25 mouse cellular contexts compared by ENCODE assay signal in genomic region chr11:103661863-103662262, GRCm38 (mm10). TPM values are rescaled to one million over a fixed set of nuclear protein-coding genes. Genes with fewer than 3 reads are reported as not detected.
A peak's percentile ranks its signal among the peaks of the same experiment; 100 is the strongest.
DNase-seq lines count a peak whose midpoint lies in the region; ATAC-seq and TF ChIP-seq lines count a peak whose summit lies in the region.
"Had no signal": no experiment of that assay in that cellular context is flagged by ENCODE, and none has a peak within 500 bp of the region (broad histone marks: within the 10 kb centered on the region; RNA-seq: fewer than 3 reads in every experiment).

No protein-coding gene starts in this region.

- no peak overlapping the region for H3K4me2 ChIP-seq in hindbrain, postnatal 0 days (ENCODE audit: low read depth, low read length)
- H3K4me2 ChIP-seq in hindbrain, embryonic 12.5 days (replicated peaks): no peak overlapping the region
- H3K4me2 ChIP-seq in heart, embryonic 11.5 days: no peak overlapping the region
- H3K4me2 ChIP-seq: embryonic facial prominence, embryonic 13.5 days; liver, embryonic 13.5 days; neural tube, embryonic 15.5 days had no signal

- no peak for TF ChIP-seq POLR2A in olfactory bulb, adult 2 months (IDR thresholded peaks at IDR 0.05; ENCODE audit: insufficient read depth, low read depth, low read length)
- TF ChIP-seq POLR2A in kidney, adult 2 months (IDR thresholded peaks at IDR 0.05; ENCODE audit: low read depth, low read length): no peak

- H3K36me3 ChIP-seq in hindbrain, postnatal 0 days (ENCODE audit: insufficient read depth, low read length): no peaks in the 10 kb centered on the region
- no peaks in the 10 kb centered on the region for H3K36me3 ChIP-seq in hindbrain, embryonic 12.5 days
- no peaks in the 10 kb centered on the region for H3K36me3 ChIP-seq in heart, embryonic 11.5 days (ENCODE audit: control insufficient read depth, insufficient read depth, low read length)
- no peaks in the 10 kb centered on the region for H3K36me3 ChIP-seq in kidney, adult 2 months (ENCODE audit: control insufficient read depth, insufficient read depth, low read length)
- H3K36me3 ChIP-seq: embryonic facial prominence, embryonic 13.5 days; forebrain, embryonic 10.5 days; G1E; liver, embryonic 13.5 days; neural tube, embryonic 15.5 days had no signal

- no peak for TF ChIP-seq CTCF in hindbrain, postnatal 0 days (IDR thresholded peaks at IDR 0.05; ENCODE audit: low read depth)
- no peak for TF ChIP-seq CTCF in olfactory bulb, adult 2 months (IDR thresholded peaks at IDR 0.05; ENCODE audit: insufficient read depth, low read depth, low read length)
- TF ChIP-seq CTCF in kidney, adult 2 months (conservative IDR thresholded peaks at IDR 0.05; ENCODE audit: insufficient read depth, insufficient read length, low read depth, low read length): no peak

- DNase-seq in hindbrain, postnatal 0 days (ENCODE audit: low spot score): peak; percentile 54
- DNase-seq in brain, adult 2 months (ENCODE audit: low read depth, low spot score): peak; percentile 90
- peak; percentile 53 for DNase-seq in left cerebral cortex, adult 11 months (ENCODE audit: low spot score)
- no peak for DNase-seq in adrenal gland, adult 18-20 months (ENCODE audit: low spot score in 2 of 2)
- DNase-seq in kidney, adult 2 months: no peak
- DNase-seq: adrenal gland, postnatal 25 days; heart, adult 11 months; kidney, adult 18-20 months; kidney, postnatal 25 days; liver, embryonic 13.5 days; thymus, adult 18-20 months had no signal

- no peaks in the 10 kb centered on the region for H3K27me3 ChIP-seq in hindbrain, postnatal 0 days (ENCODE audit: insufficient read depth, low read length)
- H3K27me3 ChIP-seq in hindbrain, embryonic 12.5 days: peaks cover 10% of the 10 kb centered on the region; the same call in 1 of the 2 replicates
- peaks cover 11% of the 10 kb centered on the region for H3K27me3 ChIP-seq in heart, embryonic 11.5 days (ENCODE audit: control insufficient read depth, insufficient read depth, low read length)
- H3K27me3 ChIP-seq in kidney, adult 2 months (replicated peaks; ENCODE audit: control insufficient read depth, insufficient read depth, low read length): no peaks in the 10 kb centered on the region
- H3K27me3 ChIP-seq: liver, embryonic 13.5 days had no signal

- no peak overlapping the region for H3K4me3 ChIP-seq in hindbrain, postnatal 0 days (ENCODE audit: low read length)
- H3K4me3 ChIP-seq in hindbrain, embryonic 12.5 days: no peak overlapping the region
- no peak overlapping the region for H3K4me3 ChIP-seq in olfactory bulb, adult 2 months (ENCODE audit: insufficient read depth, low read depth, low read length)
- no peak overlapping the region for H3K4me3 ChIP-seq in heart, embryonic 11.5 days (ENCODE audit: low read depth, low read length)
- no peak overlapping the region for H3K4me3 ChIP-seq in kidney, adult 2 months (ENCODE audit: insufficient read depth, low read depth, low read length)
- H3K4me3 ChIP-seq: embryonic facial prominence, embryonic 13.5 days; forebrain, embryonic 10.5 days; liver, embryonic 13.5 days; neural tube, embryonic 15.5 days had no signal

- WGBS in hindbrain, postnatal 0 days: 43% methylated on average over 4 of the region's 4 CpGs
- 50% methylated on average over 4 of the region's 4 CpGs for WGBS in hindbrain, embryonic 12.5 days
- 33% methylated on average over 4 of the region's 4 CpGs for WGBS in olfactory bulb, adult 2 months
- WGBS in heart, embryonic 11.5 days (ENCODE audit: insufficient replicate concordance): 58% methylated on average over 4 of the region's 4 CpGs
- 55% methylated on average over 4 of the region's 4 CpGs for WGBS in kidney, adult 2 months

- no peaks in the 10 kb centered on the region for H3K9me3 ChIP-seq in hindbrain, postnatal 0 days (ENCODE audit: low read length)
- H3K9me3 ChIP-seq in hindbrain, embryonic 12.5 days (replicated peaks): no peaks in the 10 kb centered on the region
- no peaks in the 10 kb centered on the region for H3K9me3 ChIP-seq in heart, embryonic 11.5 days (replicated peaks; ENCODE audit: control insufficient read depth, low read length)
- H3K9me3 ChIP-seq: embryonic facial prominence, embryonic 13.5 days; forebrain, embryonic 10.5 days; G1E; liver, embryonic 13.5 days; neural tube, embryonic 15.5 days had no signal

- H3K4me1 ChIP-seq in hindbrain, postnatal 0 days (ENCODE audit: insufficient read depth, low read length): peaks cover 13% of the 10 kb centered on the region
- peaks cover 13% of the 10 kb centered on the region for H3K4me1 ChIP-seq in hindbrain, embryonic 12.5 days
- peaks cover 48% of the 10 kb centered on the region for H3K4me1 ChIP-seq in olfactory bulb, adult 2 months (ENCODE audit: control insufficient read depth, insufficient read depth, low read length)
- 0 out of 2 replicates have a peak, but pooled peaks cover 2% of the 10 kb centered on the region for H3K4me1 ChIP-seq in heart, embryonic 11.5 days (ENCODE audit: control insufficient read depth, insufficient read depth, low read length)
- H3K4me1 ChIP-seq in kidney, adult 2 months (ENCODE audit: control insufficient read depth, insufficient read depth, low read length): no peaks in the 10 kb centered on the region
- H3K4me1 ChIP-seq: liver, embryonic 13.5 days had no signal

- no peak for ATAC-seq in hindbrain, postnatal 0 days
- no peak for ATAC-seq in hindbrain, embryonic 12.5 days (ENCODE audit: low FRiP score)
- no peak for ATAC-seq in heart, embryonic 11.5 days (replicated peaks; ENCODE audit: insufficient number of reproducible peaks, low FRiP score, low TSS enrichment)
- ATAC-seq: hindbrain, embryonic 16.5 days had no signal

- no peak overlapping the region for H3K27ac ChIP-seq in hindbrain, postnatal 0 days
- no peak overlapping the region for H3K27ac ChIP-seq in hindbrain, embryonic 12.5 days
- H3K27ac ChIP-seq in olfactory bulb, adult 2 months (ENCODE audit: insufficient read depth, low read depth, low read length): peak overlapping the region; percentile 90
- H3K27ac ChIP-seq in heart, embryonic 11.5 days (ENCODE audit: low read depth, low read length): no peak overlapping the region
- no peak overlapping the region for H3K27ac ChIP-seq in kidney, adult 2 months (ENCODE audit: insufficient read depth, low read depth, low read length)
- H3K27ac ChIP-seq: embryonic facial prominence, embryonic 13.5 days; forebrain, embryonic 10.5 days; liver, embryonic 13.5 days; neural tube, embryonic 15.5 days had no signal

- no peak overlapping the region for H3K9ac ChIP-seq in hindbrain, postnatal 0 days (replicated peaks; ENCODE audit: low read length)
- H3K9ac ChIP-seq in hindbrain, embryonic 12.5 days: no peak overlapping the region
- H3K9ac ChIP-seq in heart, embryonic 11.5 days (ENCODE audit: low read depth, low read length): no peak overlapping the region
- H3K9ac ChIP-seq: embryonic facial prominence, embryonic 13.5 days; liver, embryonic 13.5 days; neural tube, embryonic 15.5 days had no signal

RNA-seq across cellular contexts. Expression of gene Rprml, which starts 12.5 kb away (rescaled TPM):
- 10.5 and 13.6 TPM in 2 replicates for total RNA-seq in hindbrain, postnatal 0 days (2014; rRNA removed)
- 5.9 and 6.3 TPM in 2 replicates for polyA plus RNA-seq in hindbrain, postnatal 0 days (2015; fragmentation: Nextera tagmentation; extraction: Ambion mirVana)
- not detected in 2 replicates for polyA plus RNA-seq in hindbrain, embryonic 12.5 days (2016; fragmentation: Nextera tagmentation; extraction: Ambion mirVana)
- not detected in 2 replicates for polyA plus RNA-seq in olfactory bulb, adult 2 months (2012; ENCODE audit: insufficient read depth, insufficient read length, low replicate concordance, missing spikeins)
- polyA plus RNA-seq in heart, embryonic 11.5 days (2014; fragmentation: Nextera tagmentation; extraction: Ambion mirVana): 0.16 and 0.23 TPM in 2 replicates
- total RNA-seq in adrenal gland, adult 18-20 months (2021): 1 to 10 TPM in 1 of 2 experiments, not detected in 1; 1.1 TPM
- 0.12 TPM in 1 of 2 replicates, not detected in the other for polyA plus RNA-seq in kidney, adult 2 months (2012; rRNA removed)
- total RNA-seq: G1E; gastrocnemius, adult 18-20 months; megakaryocyte, adult 5-6 weeks; monocyte, adult 5-6 weeks had no signal
- polyA plus RNA-seq: forebrain, embryonic 10.5 days; G1E; limb, embryonic 11.5 days; liver, embryonic 13.5 days; lung, embryonic 16.5 days had no signal

RNA-seq across cellular contexts. Expression of gene Lyzl6, which starts 23.2 kb away (rescaled TPM):
- total RNA-seq in hindbrain, postnatal 0 days (2014; rRNA removed): not detected in 2 replicates
- polyA plus RNA-seq in hindbrain, postnatal 0 days (2015; fragmentation: Nextera tagmentation; extraction: Ambion mirVana): not detected in 2 replicates
- not detected in 2 replicates for polyA plus RNA-seq in hindbrain, embryonic 12.5 days (2016; fragmentation: Nextera tagmentation; extraction: Ambion mirVana)
- polyA plus RNA-seq in olfactory bulb, adult 2 months (2012; ENCODE audit: insufficient read depth, insufficient read length, low replicate concordance, missing spikeins): not detected in 2 replicates
- polyA plus RNA-seq in heart, embryonic 11.5 days (2014; fragmentation: Nextera tagmentation; extraction: Ambion mirVana): not detected in 2 replicates
- not detected for total RNA-seq in adrenal gland, adult 18-20 months (2021)
- polyA plus RNA-seq in kidney, adult 2 months (2012; rRNA removed): 0.14 TPM in 1 of 2 replicates, not detected in the other
- total RNA-seq: adrenal gland, postnatal 25 days; G1E; gastrocnemius, adult 18-20 months; megakaryocyte, adult 5-6 weeks; monocyte, adult 5-6 weeks had no signal
- polyA plus RNA-seq: embryonic facial prominence, embryonic 13.5 days; forebrain, embryonic 10.5 days; G1E; heart, postnatal 0 days; hindbrain, embryonic 16.5 days; limb, embryonic 11.5 days; liver, embryonic 13.5 days; lung, embryonic 16.5 days; neural tube, embryonic 15.5 days had no signal

RNA-seq across cellular contexts. Expression of gene Gosr2, which starts 35.8 kb away (rescaled TPM):
- total RNA-seq in hindbrain, postnatal 0 days (2014; rRNA removed): 101 and 102 TPM in 2 replicates
- 93.3 and 99.4 TPM in 2 replicates for polyA plus RNA-seq in hindbrain, postnatal 0 days (2015; fragmentation: Nextera tagmentation; extraction: Ambion mirVana)
- polyA plus RNA-seq in hindbrain, embryonic 12.5 days (2016; fragmentation: Nextera tagmentation; extraction: Ambion mirVana): 97.2 and 98.7 TPM in 2 replicates
- polyA plus RNA-seq in olfactory bulb, adult 2 months (2012; ENCODE audit: insufficient read depth, insufficient read length, low replicate concordance, missing spikeins): not detected in 2 replicates
- 61.6 and 79.2 TPM in 2 replicates for polyA plus RNA-seq in heart, embryonic 11.5 days (2014; fragmentation: Nextera tagmentation; extraction: Ambion mirVana)
- total RNA-seq in adrenal gland, adult 18-20 months (2021): 10 to 100 TPM; 83.6 to 83.9 TPM
- polyA plus RNA-seq in kidney, adult 2 months (2012; rRNA removed): 94.2 and 101 TPM in 2 replicates

RNA-seq across cellular contexts. Expression of gene Gm884, which starts 40.9 kb away (rescaled TPM):
- total RNA-seq in hindbrain, postnatal 0 days (2014; rRNA removed): not detected in 2 replicates
- 0.03 TPM in 1 of 2 replicates, not detected in the other for polyA plus RNA-seq in hindbrain, postnatal 0 days (2015; fragmentation: Nextera tagmentation; extraction: Ambion mirVana)
- not detected in 2 replicates for polyA plus RNA-seq in hindbrain, embryonic 12.5 days (2016; fragmentation: Nextera tagmentation; extraction: Ambion mirVana)
- polyA plus RNA-seq in olfactory bulb, adult 2 months (2012; ENCODE audit: insufficient read depth, insufficient read length, low replicate concordance, missing spikeins): not detected in 2 replicates
- polyA plus RNA-seq in heart, embryonic 11.5 days (2014; fragmentation: Nextera tagmentation; extraction: Ambion mirVana): not detected in 2 replicates
- total RNA-seq in adrenal gland, adult 18-20 months (2021): not detected
- polyA plus RNA-seq in kidney, adult 2 months (2012; rRNA removed): not detected in 2 replicates
- total RNA-seq: adrenal gland, postnatal 25 days; gastrocnemius, adult 18-20 months; megakaryocyte, adult 5-6 weeks had no signal
- polyA plus RNA-seq: embryonic facial prominence, embryonic 13.5 days; forebrain, embryonic 10.5 days; G1E; heart, postnatal 0 days; hindbrain, embryonic 16.5 days; limb, embryonic 11.5 days; liver, embryonic 13.5 days; lung, embryonic 16.5 days; neural tube, embryonic 15.5 days had no signal

Comparison
In these comparisons a context has a peak if more than half of its experiments do, and no peak if none do; other contexts are left out.
1. DNase-seq: peak in hindbrain, postnatal 0 days (single experiment), brain, adult 2 months (single experiment) and left cerebral cortex, adult 11 months (single experiment); none in adrenal gland, adult 18-20 months (0 of 2) and kidney, adult 2 months (single experiment).